Mouse (Mus musculus): ENCODE measurements around the gene Trmt11. TPM values are rescaled to one million over a fixed set of nuclear protein-coding genes. Genes with fewer than 3 reads are reported as not detected.

Trmt11 gene
- polyA plus RNA-seq (2017; shearing (Covaris generic)): 21.7 TPM

DNA sequence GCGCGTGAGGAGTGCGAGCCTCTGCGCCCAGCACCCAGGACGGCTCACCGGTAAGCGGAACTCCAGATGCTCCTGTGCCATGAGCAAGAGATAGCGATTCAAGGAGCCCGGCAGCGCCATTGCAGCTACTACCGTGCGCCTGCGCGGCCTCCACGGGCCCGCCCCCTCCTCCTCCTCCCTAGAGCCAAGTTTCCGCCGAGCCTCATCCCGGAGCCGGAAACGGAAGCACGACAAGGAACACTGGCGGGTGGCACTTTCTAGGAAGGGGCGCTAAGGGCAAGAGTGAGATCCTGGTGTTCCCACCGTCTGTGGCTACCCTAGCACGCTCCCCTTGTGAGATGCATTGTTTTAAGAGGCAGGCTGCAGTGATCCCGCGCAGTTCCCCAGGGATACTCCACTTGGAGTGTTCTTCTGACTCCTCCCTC, at the start of gene Trmt11:
TSS of gene Trmt11 (minus strand) at position 208 of the 425 bp plus-strand sequence.

DNA sequence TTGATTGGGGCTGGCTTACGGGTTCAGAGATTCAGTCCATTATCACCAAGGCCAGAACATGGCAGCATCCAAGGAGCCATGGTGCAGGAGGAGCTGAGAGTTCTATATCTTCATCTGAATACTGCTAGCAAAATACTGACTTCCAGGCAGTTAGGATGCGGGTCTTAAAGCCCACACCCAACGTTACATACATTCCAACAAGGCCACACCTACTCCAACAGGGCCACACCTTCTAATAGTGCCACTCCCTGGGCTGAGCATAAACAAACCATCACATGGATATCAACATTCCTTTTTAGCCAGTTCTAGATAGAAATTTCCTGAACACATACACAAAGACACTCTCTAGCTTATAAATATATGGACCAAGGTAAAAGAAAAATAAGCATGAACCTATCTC, 29.0 kb upstream of the Trmt11 start, which contains the start of gene Hint3:
TSS of gene Hint3 (minus strand) at position 120 of the 400 bp plus-strand sequence.

Other genes with a start within 250 kb of the Trmt11 start
- gene Hint3, start 28.9 kb upstream of the Trmt11 start, polyA plus RNA-seq (2017; shearing (Covaris generic)): 31.4 TPM
- 11.1 TPM for gene Ncoa7, start 202.6 kb upstream of the Trmt11 start, polyA plus RNA-seq (2017; shearing (Covaris generic))
- gene Hey2, start 242.1 kb upstream of the Trmt11 start, polyA plus RNA-seq (2017; shearing (Covaris generic)): not detected